Mouse (Mus musculus) heart, embryonic 12.5 days (tissue): Measurements from ENCODE around the gene Nob1. TPM values are rescaled to one million over a fixed set of nuclear protein-coding genes. Genes with fewer than 3 reads are reported as not detected.

Experiments used
- ATAC-seq: fragments of 200-750 bp; cut with Nextera tagmentation; 2 replicates; pipeline ENCODE4 v1.8.0; 2017; ENCODE audit warnings: moderate TSS enrichment, moderate library complexity; ENCODE audit not compliant: insufficient number of reproducible peaks, low FRiP score
- H3K27ac ChIP-seq: fragments of 300-500 bp; sonication (generic); 2 replicates; pipeline ENCODE4 v1.5.1; 2016; ENCODE audit warnings: mild to moderate bottlenecking, moderate library complexity; ENCODE audit not compliant: poor library complexity, severe bottlenecking
- H3K27me3 ChIP-seq: fragments of 300-500 bp; sonication (generic); replicated peaks from 2 replicates; pipeline ENCODE4 v1.6.1; 2016; ENCODE audit warnings: mild to moderate bottlenecking, moderate library complexity
- H3K36me3 ChIP-seq: fragments of 300-500 bp; sonication (generic); 2 replicates; pipeline ENCODE4 v1.6.1; 2016; ENCODE audit warnings: mild to moderate bottlenecking, moderate library complexity
- H3K4me1 ChIP-seq: fragments of 300-500 bp; sonication (generic); replicated peaks from 2 replicates; pipeline ENCODE4 v1.6.1; 2016; ENCODE audit warnings: mild to moderate bottlenecking
- H3K4me2 ChIP-seq: fragments of 300-500 bp; sonication (generic); 2 replicates; pipeline ENCODE4 v1.6.1; 2016; ENCODE audit warnings: mild to moderate bottlenecking, moderate library complexity
- H3K4me3 ChIP-seq: fragments of 300-500 bp; sonication (generic); 2 replicates; pipeline ENCODE4 v1.5.1; 2016; ENCODE audit warnings: mild to moderate bottlenecking
- H3K9ac ChIP-seq: fragments of 300-500 bp; sonication (generic); 2 replicates; pipeline ENCODE4 v1.6.1; 2016; ENCODE audit warnings: mild to moderate bottlenecking, moderate library complexity
- H3K9me3 ChIP-seq: fragments of 300-500 bp; sonication (generic); replicated peaks from 2 replicates; pipeline ENCODE4 v1.6.1; 2016; ENCODE audit warnings: mild to moderate bottlenecking, moderate library complexity
- WGBS: fragments of 180-500 bp; shearing (Covaris S2); methylation state at CpG from one replicate; pipeline ENCODE4 v1.1.7; 2016; 5-methylcytosine and 5-hydroxymethylcytosine counted together
- polyA plus RNA-seq: library from polyadenylated mRNA; unstranded; fragments of >200 nt; fragmentation: Nextera tagmentation; extraction: Ambion mirVana; gene quantifications from 2 replicates; pipeline ENCODE4 v1.2.1, GENCODE M21; 2016

The Nob1 gene
- polyA plus RNA-seq, 1 experiment from 2014 or later: 47.0 TPM

DNA sequence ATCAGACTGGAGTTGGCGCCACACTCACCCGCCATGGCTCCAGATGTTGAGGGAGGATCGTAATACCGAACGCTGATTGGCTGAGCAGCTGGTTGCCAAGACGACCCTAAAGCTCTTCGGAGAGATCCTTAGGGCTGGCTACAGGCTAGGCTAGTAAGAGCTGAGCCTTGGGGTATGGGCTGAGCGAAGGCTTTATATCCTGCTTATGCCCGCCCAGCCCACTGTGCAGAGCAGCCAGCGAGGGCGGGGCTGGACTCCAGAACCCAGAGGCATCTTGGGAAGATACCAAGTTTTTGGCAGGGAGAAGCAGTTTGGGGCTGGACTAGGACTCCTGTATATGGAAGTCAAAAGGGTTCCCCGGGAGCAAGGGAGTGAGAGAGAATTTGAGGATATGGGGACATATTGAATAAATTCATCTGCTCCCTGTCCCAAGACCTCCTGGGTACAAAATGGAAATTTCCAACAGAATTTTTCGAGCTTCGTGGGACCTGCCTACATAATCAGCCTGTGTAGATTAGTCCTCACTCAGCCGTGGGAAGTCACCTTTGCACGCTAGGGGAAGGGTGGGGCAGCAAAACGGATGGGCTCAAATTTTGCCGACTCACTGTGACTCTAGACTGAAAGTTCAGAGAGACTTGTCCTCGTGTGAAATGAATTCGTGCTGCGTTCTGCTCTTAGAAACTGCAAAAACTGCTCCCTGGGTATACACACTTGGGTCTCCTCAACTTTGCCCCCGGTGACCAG, 21.6 kb downstream of the Nob1 start, which contains the start of gene Nqo1:
Gene Nqo1, minus strand, starts transcription at position 169 of the 744 bp plus-strand sequence.
- peak; percentile 96 for ATAC-seq
- WGBS: 13% methylated on average over 22 of the region's 22 CpGs

GRCm38 (mm10) chr8:107401866-107402265, 23.0 kb downstream of the Nob1 start:
- H3K4me2 ChIP-seq: no peak overlapping the region
- no peak overlapping the region for H3K9ac ChIP-seq
- no peaks in the 10 kb centered on the region for H3K27me3 ChIP-seq
- H3K27ac ChIP-seq: no peak overlapping the region
- H3K4me1 ChIP-seq: peaks cover 5% of the 10 kb centered on the region; the same call in 1 of the 2 replicates
- no peak for ATAC-seq
- H3K4me3 ChIP-seq: no peak overlapping the region
- WGBS: 77% methylated on average over 5 of the region's 5 CpGs
- no peaks in the 10 kb centered on the region for H3K9me3 ChIP-seq
- no peaks in the 10 kb centered on the region for H3K36me3 ChIP-seq

More for the DNA sequence above, 21.6 kb downstream of the Nob1 start, which contains the start of gene Nqo1:
- H3K9me3 ChIP-seq: no peaks in the 10 kb centered on the region
- no peaks in the 10 kb centered on the region for H3K27me3 ChIP-seq
- H3K36me3 ChIP-seq: peaks cover 6% of the 10 kb centered on the region; the same call in 1 of the 2 replicates
- H3K4me2 ChIP-seq: peak within 1 kb of the TSS; percentile 68
- H3K9ac ChIP-seq: no peak within 1 kb of the TSS
- H3K4me1 ChIP-seq: peaks cover 5% of the 10 kb centered on the region; the same call in 1 of the 2 replicates
- H3K27ac ChIP-seq: peak within 1 kb of the TSS; percentile 49; the same call in 1 of the 2 replicates
- H3K4me3 ChIP-seq: peak within 1 kb of the TSS; percentile 41

DNA sequence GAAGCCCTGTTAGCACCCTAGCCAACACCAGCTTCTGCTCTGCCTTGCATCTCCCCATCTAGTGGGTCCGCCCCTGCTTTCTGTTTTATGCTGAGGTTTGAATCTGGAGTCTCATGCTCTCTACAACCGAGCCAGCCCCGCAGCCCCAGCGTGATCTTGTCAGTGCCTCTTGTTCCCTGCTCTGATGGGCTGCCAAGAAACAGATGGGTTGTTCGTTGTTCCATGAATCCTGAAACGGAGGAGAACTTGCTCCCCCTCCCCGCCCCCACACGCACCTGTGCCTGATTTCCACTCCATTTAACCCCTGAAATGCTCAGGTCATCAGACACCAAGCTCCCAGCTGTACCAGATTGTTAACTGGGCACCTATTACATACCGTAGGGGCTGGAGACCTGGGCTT, 25.4 kb downstream of the Nob1 start:
- no peak overlapping the region for H3K27ac ChIP-seq
- ATAC-seq: no peak
- WGBS: 46% methylated on average over 9 of the region's 9 CpGs

GRCm38 (mm10) chr8:107397665-107398064, 27.2 kb downstream of the Nob1 start:
- no peak overlapping the region for H3K4me2 ChIP-seq
- H3K9ac ChIP-seq: no peak overlapping the region
- peaks cover 5% of the 10 kb centered on the region; the same call in 1 of the 2 replicates for H3K4me1 ChIP-seq
- WGBS: 58% methylated on average over 12 of the region's 12 CpGs
- H3K9me3 ChIP-seq: no peaks in the 10 kb centered on the region
- H3K36me3 ChIP-seq: no peaks in the 10 kb centered on the region
- no peak for ATAC-seq
- no peak overlapping the region for H3K4me3 ChIP-seq
- no peak overlapping the region for H3K27ac ChIP-seq
- H3K27me3 ChIP-seq: no peaks in the 10 kb centered on the region

More for the DNA sequence above, 25.4 kb downstream of the Nob1 start:
- Histone ChIP-seq H3K9ac (no peak overlapping the region), H3K4me2 (no peak overlapping the region), H3K4me3 (no peak overlapping the region), H3K27me3 (no peaks in the 10 kb centered on the region), H3K9me3 (no peaks in the 10 kb centered on the region), H3K4me1 (peaks cover 5% of the 10 kb centered on the region; the same call in 1 of the 2 replicates), H3K36me3 (no peaks in the 10 kb centered on the region)

DNA sequence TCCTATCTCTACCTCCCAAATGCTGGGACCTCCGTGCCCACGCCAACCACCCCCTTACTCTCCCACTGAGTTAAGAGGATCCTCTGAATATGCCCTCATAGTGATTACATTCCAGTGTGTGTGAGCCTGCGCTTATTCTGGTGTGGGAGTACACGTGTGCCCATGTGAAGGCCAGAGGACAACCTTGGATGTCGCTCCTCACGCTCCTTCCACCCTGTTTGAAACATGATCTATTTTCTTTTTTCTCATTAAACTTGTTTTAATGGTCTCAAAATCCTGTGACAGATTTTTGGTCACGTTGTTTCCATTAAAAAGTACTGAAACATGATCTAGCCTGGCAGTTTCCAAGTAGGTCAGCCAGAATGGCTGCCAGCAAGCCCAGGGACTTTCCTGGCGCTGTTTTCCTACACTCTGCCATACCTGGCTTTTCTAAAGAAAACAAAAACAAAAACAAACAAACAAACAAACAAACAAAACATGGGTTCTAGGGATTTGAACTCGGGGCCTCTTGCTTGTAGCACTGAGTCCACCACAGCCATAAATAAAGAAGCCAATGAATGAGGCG, 28.7 kb downstream of the Nob1 start:
- Histone ChIP-seq H3K27me3 (no peaks in the 10 kb centered on the region), H3K4me2 (no peak overlapping the region), H3K4me1 (no peaks in the 10 kb centered on the region), H3K9me3 (no peaks in the 10 kb centered on the region), H3K27ac (no peak overlapping the region), H3K36me3 (no peaks in the 10 kb centered on the region), H3K9ac (no peak overlapping the region), H3K4me3 (no peak overlapping the region)
- 87% methylated on average over 10 of the region's 10 CpGs for WGBS
- no peak for ATAC-seq

DNA sequence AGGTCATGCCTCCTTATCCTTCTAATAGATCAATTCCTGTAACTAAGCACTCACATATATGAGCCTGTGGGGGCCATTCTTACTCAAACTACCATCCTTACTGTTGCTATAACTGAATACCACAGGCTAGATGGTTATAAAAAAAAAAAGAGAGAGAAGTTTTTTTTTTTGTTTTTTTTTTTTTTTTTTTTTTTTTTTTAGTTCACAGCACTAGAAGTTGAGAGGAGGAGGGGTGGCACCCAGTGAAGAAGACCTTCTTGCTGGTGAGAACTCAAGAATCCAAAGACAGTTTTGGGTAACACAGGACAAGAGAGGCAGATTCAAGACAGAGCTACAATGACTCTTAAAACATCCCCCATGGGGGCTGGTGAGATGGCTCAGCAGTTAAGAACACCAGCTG, 29.5 kb downstream of the Nob1 start:
- H3K9me3 ChIP-seq: no peaks in the 10 kb centered on the region
- no peak overlapping the region for H3K9ac ChIP-seq
- H3K27ac ChIP-seq: no peak overlapping the region
- H3K27me3 ChIP-seq: 0 out of 2 replicates have a peak, but pooled peaks cover 3% of the 10 kb centered on the region
- ATAC-seq: no peak
- H3K36me3 ChIP-seq: no peaks in the 10 kb centered on the region
- H3K4me1 ChIP-seq: no peaks in the 10 kb centered on the region
- no peak overlapping the region for H3K4me2 ChIP-seq
- no peak overlapping the region for H3K4me3 ChIP-seq

DNA sequence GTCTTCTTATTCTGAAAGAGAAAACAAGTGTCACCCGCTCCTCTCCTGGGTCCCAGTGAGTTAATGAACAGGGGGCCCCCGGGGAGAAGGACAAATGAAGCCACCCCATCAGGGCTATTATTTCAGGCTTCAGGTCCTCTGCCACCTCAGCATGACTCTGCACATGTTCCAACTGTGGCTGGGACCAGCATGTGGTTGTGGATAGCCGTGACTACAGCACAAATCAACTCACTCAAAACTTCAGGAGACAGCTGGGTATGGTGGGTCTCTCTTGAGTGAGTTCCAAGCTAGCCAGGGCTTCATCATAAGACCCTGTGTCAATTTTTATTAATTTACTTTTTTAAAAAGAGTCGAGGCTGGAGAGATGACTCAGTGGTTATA, 33.7 kb downstream of the Nob1 start:
- ATAC-seq: peak; percentile 69; the same call in 1 of the 2 replicates
- Histone ChIP-seq H3K9me3 (no peaks in the 10 kb centered on the region), H3K4me1 (peaks cover 2% of the 10 kb centered on the region), H3K4me3 (no peak overlapping the region), H3K27ac (no peak overlapping the region), H3K27me3 (0 out of 2 replicates have a peak, but pooled peaks cover 3% of the 10 kb centered on the region), H3K4me2 (no peak overlapping the region), H3K36me3 (no peaks in the 10 kb centered on the region), H3K9ac (no peak overlapping the region)
- WGBS: 61% methylated on average over 4 of the region's 4 CpGs

DNA sequence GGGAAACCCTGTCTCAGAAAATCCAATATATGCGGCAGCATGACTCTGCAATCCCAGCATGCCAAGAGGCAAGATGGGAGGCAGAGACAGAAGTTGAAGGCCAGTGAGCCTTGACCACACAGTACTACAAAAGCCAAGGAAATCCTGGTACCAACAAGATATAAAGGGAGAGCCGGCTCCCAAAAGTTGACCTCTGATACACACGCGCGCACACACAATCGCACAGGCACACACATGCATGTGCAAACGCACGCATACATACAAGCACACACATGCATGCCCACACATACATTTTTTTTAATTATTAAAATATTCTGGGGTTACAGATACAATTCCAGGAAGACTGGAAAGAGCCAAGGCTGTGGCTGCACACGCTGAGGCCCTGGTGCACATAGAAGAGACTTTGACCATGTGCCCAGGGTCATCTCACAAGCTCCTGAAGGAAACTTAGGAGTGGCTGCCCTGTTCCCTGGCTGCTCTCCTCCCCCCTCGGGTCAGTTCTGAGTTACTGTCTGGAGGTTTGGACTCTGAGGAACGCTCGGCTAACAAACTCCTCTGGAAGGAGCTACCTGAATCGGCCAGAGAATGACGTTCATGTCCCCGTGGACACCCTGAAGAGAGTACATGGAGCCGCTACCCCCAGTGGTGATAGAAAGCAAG, 34.2 kb downstream of the Nob1 start:
- H3K9me3 ChIP-seq: no peaks in the 10 kb centered on the region
- H3K9ac ChIP-seq: no peak overlapping the region
- 0 out of 2 replicates have a peak, but pooled peaks cover 3% of the 10 kb centered on the region for H3K27me3 ChIP-seq
- 91% methylated on average over 16 of the region's 16 CpGs for WGBS
- no peaks in the 10 kb centered on the region for H3K36me3 ChIP-seq
- no peak for ATAC-seq
- H3K4me1 ChIP-seq: peaks cover 5% of the 10 kb centered on the region
- H3K27ac ChIP-seq: no peak overlapping the region
- no peak overlapping the region for H3K4me2 ChIP-seq
- no peak overlapping the region for H3K4me3 ChIP-seq

DNA sequence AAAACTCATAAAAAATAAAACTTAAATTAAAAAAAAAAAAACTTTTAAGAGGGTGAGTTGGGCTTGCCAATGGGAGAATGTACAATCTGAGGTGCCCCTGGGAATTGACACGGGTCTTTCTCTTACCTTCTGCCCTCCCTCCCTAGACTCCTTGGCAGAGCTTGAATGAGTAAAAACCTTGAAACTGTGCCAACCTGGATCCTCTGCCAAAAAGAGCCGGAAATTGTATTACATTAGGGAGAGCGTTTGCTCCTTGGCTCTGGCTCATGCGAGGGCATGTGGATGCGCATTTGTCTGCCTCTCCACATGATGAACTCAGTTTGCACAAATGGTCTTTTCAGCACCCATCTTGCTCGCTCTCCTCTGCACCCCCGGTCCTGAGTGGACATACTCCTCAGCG, 35.3 kb downstream of the Nob1 start:
- Histone ChIP-seq H3K27me3 (0 out of 2 replicates have a peak, but pooled peaks cover 3% of the 10 kb centered on the region), H3K9ac (no peak overlapping the region), H3K9me3 (no peaks in the 10 kb centered on the region), H3K27ac (no peak overlapping the region), H3K4me2 (no peak overlapping the region), H3K36me3 (no peaks in the 10 kb centered on the region), H3K4me1 (peaks cover 10% of the 10 kb centered on the region), H3K4me3 (no peak overlapping the region)
- 67% methylated on average over 8 of the region's 8 CpGs for WGBS
- ATAC-seq: no peak

DNA sequence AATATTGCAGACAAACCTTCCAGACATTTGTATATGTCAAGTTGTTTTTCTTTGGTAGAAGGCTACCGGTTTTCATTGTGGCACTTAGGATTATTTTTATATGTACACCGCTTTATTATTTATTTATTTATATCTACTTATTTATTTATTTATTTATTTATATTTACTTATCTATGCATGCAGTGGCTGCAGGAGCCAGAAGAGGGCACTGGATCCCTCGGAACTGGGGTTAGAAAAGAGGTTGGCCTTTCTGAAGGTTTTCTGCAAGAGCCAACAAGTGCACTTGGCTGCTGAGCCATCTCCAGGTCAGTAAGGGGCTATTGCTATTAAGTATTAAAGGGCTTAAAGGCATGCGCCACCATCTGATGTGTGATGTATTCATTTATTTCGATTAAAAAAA, 37.0 kb downstream of the Nob1 start:
- 65% methylated on average over 5 of the region's 5 CpGs for WGBS
- H3K9ac ChIP-seq: no peak overlapping the region

DNA sequence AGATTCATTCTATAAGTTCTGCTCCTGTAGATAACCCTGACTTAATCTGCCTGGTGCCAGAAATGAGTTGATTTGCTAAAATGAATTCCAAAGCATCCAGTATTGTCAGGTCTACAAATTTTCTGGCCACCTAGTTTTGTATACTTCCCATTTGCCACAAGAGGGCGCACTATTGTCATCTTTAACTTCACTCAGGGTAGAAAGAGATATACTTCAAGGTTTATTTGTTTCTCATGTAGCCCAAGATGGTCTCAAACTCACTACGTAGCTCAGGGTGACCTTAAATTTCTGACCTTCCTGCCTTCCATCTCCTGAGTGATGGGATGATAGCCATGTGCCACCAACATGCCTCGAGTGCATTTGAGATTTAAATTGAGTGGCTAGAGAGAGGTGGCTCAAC, 38.2 kb downstream of the Nob1 start:
- Histone ChIP-seq H3K9ac (no peak overlapping the region), H3K9me3 (no peaks in the 10 kb centered on the region; the same call in 1 of the 2 replicates), H3K4me1 (peaks cover 10% of the 10 kb centered on the region), H3K27ac (no peak overlapping the region), H3K36me3 (no peaks in the 10 kb centered on the region), H3K4me2 (no peak overlapping the region), H3K4me3 (no peak overlapping the region), H3K27me3 (0 out of 2 replicates have a peak, but pooled peaks cover 3% of the 10 kb centered on the region)
- ATAC-seq: no peak
- 33% methylated on average over 3 of the region's 3 CpGs for WGBS

More for the DNA sequence above, 37.0 kb downstream of the Nob1 start:
- no peaks in the 10 kb centered on the region for H3K36me3 ChIP-seq
- no peaks in the 10 kb centered on the region for H3K9me3 ChIP-seq
- H3K27ac ChIP-seq: no peak overlapping the region
- no peak for ATAC-seq
- 0 out of 2 replicates have a peak, but pooled peaks cover 3% of the 10 kb centered on the region for H3K27me3 ChIP-seq
- no peak overlapping the region for H3K4me3 ChIP-seq
- peaks cover 10% of the 10 kb centered on the region for H3K4me1 ChIP-seq
- no peak overlapping the region for H3K4me2 ChIP-seq
